Mouse (Mus musculus) small intestine, adult 2 months (tissue): ENCODE results near the gene Prss30.

Experiments used
- CTCF ChIP-seq: fragments of 200-500 bp; IDR thresholded peaks from 2 replicates; pipeline ENCODE4 v1.5.1; 2012; ENCODE audit warnings: low read depth, mild to moderate bottlenecking, control low read depth, inconsistent platforms, low read length, moderate library complexity, mixed read lengths; ENCODE audit not compliant: insufficient replicate concordance, insufficient read length; ENCODE audit errors: extremely low read depth
- POLR2A ChIP-seq: fragments of 200-500 bp; IDR thresholded peaks from 2 replicates; pipeline ENCODE4 v1.6.1; 2012; ENCODE audit warnings: low read depth, mild to moderate bottlenecking, control low read depth, inconsistent platforms, low read length, moderate library complexity

GRCm38 (mm10) chr17:23941372-23941771 is 39.0 kb downstream of the Prss30 start, which contains the start of gene Sbp:
- TF ChIP-seq POLR2A (no peak), CTCF (no peak)
